Mouse (Mus musculus): ENCODE data around the gene Slc4a4. TPM values are rescaled to one million over a fixed set of nuclear protein-coding genes. Genes with fewer than 3 reads are reported as not detected.

Gene Slc4a4
- polyA plus RNA-seq, 1 experiment = 53.7 TPM

DNA sequence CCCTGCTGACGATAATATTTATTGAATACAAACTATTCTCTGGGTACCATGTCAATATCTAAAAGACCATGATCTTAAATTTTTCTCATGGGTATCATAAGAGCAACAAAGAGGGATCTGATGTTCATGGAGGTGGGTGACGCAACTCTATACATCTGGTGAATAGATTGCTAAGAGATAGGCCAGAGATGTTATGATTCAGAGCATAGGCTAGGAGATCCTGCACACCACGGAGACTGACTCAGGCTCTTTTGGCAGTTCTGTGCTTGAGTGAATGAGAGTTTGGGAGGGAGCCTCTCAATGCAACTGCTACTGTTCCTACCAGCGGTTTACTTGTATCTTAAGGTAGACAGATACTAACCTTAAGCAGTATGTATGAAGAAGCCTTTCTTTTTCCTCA lies 79.9 kb downstream of the Slc4a4 start:
- Histone ChIP-seq H3K27ac (ENCODE audit: insufficient read depth, low read length) (no peak overlapping the region), H3K4me3 (ENCODE audit: insufficient read depth, low read length) (no peak overlapping the region)
- TF ChIP-seq CTCF (IDR thresholded peaks at IDR 0.05; ENCODE audit: extremely low read depth, insufficient read depth, low read length) (no peak), POLR2A (IDR thresholded peaks at IDR 0.05; ENCODE audit: extremely low read depth, insufficient read depth, low read length) (no peak)

DNA sequence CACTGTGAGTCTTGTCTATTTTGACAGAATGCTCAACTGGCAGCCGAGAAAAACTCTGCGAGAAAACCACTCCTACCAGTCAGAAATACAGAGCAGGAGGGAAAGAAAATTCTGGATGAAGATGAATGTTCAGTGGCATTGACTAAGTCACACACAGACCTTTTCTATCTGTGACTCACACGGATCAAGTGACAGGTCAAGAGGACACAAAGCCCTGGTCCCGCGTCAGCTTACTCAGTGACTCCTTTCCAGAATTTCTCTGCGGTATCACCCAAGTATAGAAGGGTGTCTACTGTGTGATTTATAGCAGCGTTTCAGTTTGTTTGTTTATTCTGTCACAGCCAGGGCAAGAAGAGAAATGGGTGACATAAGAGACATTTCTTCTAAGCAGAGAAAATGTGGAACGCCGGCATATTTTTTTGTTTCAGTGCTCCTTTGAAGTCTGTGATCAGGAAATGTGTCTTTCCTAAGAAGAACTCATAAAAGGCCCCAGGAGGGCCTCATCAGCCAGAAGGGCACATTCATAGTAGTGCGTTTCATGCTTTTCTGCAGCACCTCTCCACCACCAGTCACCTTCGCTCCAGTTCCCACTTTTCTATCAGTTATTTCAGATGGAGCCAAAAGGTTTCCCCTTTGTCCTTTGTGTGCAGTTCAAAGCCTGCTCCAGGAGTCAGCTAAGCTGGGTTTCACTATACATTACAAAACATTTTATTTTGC lies 82.5 kb downstream of the Slc4a4 start:
- TF ChIP-seq POLR2A (IDR thresholded peaks at IDR 0.05; ENCODE audit: extremely low read depth, insufficient read depth, low read length) (no peak), CTCF (IDR thresholded peaks at IDR 0.05; ENCODE audit: extremely low read depth, insufficient read depth, low read length) (no peak)

More for the DNA sequence above, 79.9 kb downstream of the Slc4a4 start:
- H3K4me1 ChIP-seq (ENCODE audit: control insufficient read depth, insufficient read depth, low read length) = peaks cover 5% of the 10 kb centered on the region; the same call in 1 of the 2 replicates

DNA sequence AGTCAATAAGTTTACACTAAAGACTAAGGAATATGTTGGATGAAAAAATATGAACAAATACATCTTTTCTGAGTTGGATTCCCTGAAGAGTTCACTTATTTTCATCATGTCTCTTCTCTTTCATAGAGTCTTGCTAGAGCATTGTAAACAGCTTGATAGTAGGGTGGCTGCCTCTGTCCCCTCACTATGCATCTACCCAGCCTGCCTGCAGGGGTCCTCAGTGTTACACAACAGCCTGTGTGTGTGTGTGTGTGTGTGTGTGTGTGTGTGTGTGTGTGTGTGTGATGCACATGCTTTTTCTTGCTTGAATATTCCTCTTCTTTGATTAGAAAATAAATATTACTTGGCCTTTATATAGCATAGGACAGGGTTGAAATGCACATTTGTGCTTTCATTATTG lies 84.9 kb downstream of the Slc4a4 start:
- TF ChIP-seq CTCF (IDR thresholded peaks at IDR 0.05; ENCODE audit: extremely low read depth, insufficient read depth, low read length) = no peak
- TF ChIP-seq POLR2A (IDR thresholded peaks at IDR 0.05; ENCODE audit: extremely low read depth, insufficient read depth, low read length) = no peak
- Histone ChIP-seq H3K27ac (ENCODE audit: insufficient read depth, low read length) (no peak overlapping the region), H3K4me3 (ENCODE audit: insufficient read depth, low read length) (no peak overlapping the region), H3K4me1 (ENCODE audit: control insufficient read depth, insufficient read depth, low read length) (peaks cover 2% of the 10 kb centered on the region)

More for the DNA sequence above, 82.5 kb downstream of the Slc4a4 start:
- no peak overlapping the region for H3K27ac ChIP-seq (ENCODE audit: insufficient read depth, low read length)
- peaks cover 4% of the 10 kb centered on the region for H3K4me1 ChIP-seq (ENCODE audit: control insufficient read depth, insufficient read depth, low read length)
- no peak overlapping the region for H3K4me3 ChIP-seq (ENCODE audit: insufficient read depth, low read length)

DNA sequence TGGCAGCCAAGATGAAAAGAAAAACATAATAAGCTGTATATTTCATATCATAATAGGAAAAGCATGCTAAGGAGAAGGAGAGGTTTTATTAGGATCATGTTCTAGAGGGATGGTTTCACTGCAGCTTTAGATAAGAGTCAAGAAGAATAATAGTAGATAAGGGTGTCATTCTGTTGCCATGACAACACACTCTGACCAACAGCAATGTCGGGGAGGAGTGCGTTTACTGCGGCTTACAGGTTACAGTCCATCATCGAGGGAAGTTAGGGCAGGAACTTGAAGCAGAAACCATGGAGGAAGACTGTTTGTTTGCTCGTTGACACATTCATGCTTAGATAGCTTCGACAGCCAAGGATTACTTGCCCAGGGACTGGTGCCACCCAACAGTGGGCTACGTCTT lies 85.7 kb downstream of the Slc4a4 start:
- H3K4me1 ChIP-seq (ENCODE audit: control insufficient read depth, insufficient read depth, low read length) = peaks cover 2% of the 10 kb centered on the region
- no peak overlapping the region for H3K4me3 ChIP-seq (ENCODE audit: insufficient read depth, low read length)
- no peak overlapping the region for H3K27ac ChIP-seq (ENCODE audit: insufficient read depth, low read length)
- TF ChIP-seq POLR2A (IDR thresholded peaks at IDR 0.05; ENCODE audit: extremely low read depth, insufficient read depth, low read length) (no peak), CTCF (IDR thresholded peaks at IDR 0.05; ENCODE audit: extremely low read depth, insufficient read depth, low read length) (no peak)

DNA sequence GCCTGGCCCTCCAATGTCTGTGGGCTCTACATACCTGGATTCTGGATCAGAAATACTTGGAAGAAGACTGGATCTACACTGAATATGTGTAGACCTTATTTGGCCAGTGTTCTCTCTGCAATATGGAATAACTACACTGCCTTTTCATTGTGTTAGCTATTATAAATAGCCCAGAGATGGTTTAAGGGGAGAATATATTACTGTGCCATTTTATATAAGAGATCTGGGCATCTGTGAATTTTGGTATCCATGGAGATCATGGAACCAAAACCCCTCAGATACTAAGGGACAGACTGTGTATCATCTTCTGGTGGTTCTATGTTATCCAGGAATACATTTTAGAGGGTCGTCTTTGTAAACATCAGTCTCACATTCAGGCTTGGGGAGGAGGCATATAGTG lies 86.5 kb downstream of the Slc4a4 start:
- H3K4me3 ChIP-seq (ENCODE audit: insufficient read depth, low read length) = no peak overlapping the region
- TF ChIP-seq POLR2A (IDR thresholded peaks at IDR 0.05; ENCODE audit: extremely low read depth, insufficient read depth, low read length) (no peak), CTCF (IDR thresholded peaks at IDR 0.05; ENCODE audit: extremely low read depth, insufficient read depth, low read length) (no peak)
- no peak overlapping the region for H3K27ac ChIP-seq (ENCODE audit: insufficient read depth, low read length)

DNA sequence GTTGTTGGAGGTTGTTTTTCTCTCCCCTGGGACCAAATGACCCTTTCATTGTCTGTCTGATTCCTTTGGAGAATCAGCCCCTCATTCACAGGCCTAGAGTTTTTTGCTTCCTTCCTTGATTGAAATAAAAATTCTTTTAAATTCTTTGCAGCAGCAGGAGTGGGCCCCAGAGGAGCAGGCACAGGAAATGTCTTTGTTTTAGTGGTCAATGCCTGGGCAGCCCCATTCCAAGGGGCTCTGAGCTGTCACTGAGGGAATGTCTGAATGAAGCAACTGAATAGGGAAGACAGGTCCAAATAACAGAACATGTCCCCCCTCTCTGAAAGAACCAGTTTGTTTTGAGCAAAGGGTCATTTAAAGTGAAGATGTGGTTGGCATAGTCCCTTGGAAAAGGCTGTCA lies 89.1 kb downstream of the Slc4a4 start:
- H3K27ac ChIP-seq (ENCODE audit: insufficient read depth, low read length) = no peak overlapping the region
- H3K4me3 ChIP-seq (ENCODE audit: insufficient read depth, low read length) = no peak overlapping the region
- H3K4me1 ChIP-seq (ENCODE audit: control insufficient read depth, insufficient read depth, low read length) = no peaks in the 10 kb centered on the region; the same call in none of the 2 replicates
- TF ChIP-seq POLR2A (IDR thresholded peaks at IDR 0.05; ENCODE audit: extremely low read depth, insufficient read depth, low read length) (no peak), CTCF (IDR thresholded peaks at IDR 0.05; ENCODE audit: extremely low read depth, insufficient read depth, low read length) (no peak)

More for the DNA sequence above, 86.5 kb downstream of the Slc4a4 start:
- H3K4me1 ChIP-seq (ENCODE audit: control insufficient read depth, insufficient read depth, low read length) = peaks cover under 1% of the 10 kb centered on the region

DNA sequence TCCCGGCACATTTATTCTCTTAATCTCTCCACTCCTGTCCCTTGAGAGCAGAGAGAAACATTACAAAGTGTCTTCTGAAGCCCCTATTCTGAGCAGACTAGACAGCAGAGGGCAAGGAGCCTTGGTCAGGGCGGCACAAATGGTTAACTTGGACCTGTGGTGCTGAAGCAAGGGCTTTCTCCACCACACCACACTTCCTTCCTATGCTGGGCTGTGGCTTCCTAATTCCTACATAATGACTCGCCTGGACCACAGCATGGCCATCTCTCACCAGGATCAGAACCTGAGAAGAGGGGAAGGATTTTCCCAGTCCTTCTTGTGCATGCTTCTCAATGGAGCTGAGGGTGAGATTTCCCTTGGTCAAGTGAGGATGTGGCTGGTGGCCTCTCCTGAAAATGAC lies 89.8 kb downstream of the Slc4a4 start:
- H3K4me3 ChIP-seq (ENCODE audit: insufficient read depth, low read length) = no peak overlapping the region
- peaks cover 3% of the 10 kb centered on the region for H3K4me1 ChIP-seq (ENCODE audit: control insufficient read depth, insufficient read depth, low read length)
- TF ChIP-seq CTCF (IDR thresholded peaks at IDR 0.05; ENCODE audit: extremely low read depth, insufficient read depth, low read length) = no peak
- TF ChIP-seq POLR2A (IDR thresholded peaks at IDR 0.05; ENCODE audit: extremely low read depth, insufficient read depth, low read length) = no peak
- no peak overlapping the region for H3K27ac ChIP-seq (ENCODE audit: insufficient read depth, low read length)

DNA sequence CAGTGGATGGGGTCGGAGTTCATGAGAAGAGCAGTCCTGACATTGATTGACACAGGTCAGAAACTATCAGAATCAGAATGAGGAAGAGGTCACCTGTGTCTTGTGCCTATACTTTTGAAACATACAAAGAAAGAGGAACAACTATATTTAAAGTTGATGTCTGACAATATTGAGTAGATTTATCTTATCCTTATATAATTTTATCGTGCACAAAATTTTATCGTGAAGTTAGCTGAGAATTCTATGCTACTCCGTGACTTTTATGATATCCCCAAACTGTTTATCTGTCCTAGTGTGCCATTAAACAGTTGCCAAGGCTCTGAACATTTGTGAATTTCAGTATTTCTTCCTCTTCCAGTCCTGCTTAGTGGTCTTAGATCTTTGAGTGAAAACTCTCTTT lies 94.1 kb downstream of the Slc4a4 start:
- Histone ChIP-seq H3K4me1 (ENCODE audit: control insufficient read depth, insufficient read depth, low read length) (peaks cover 3% of the 10 kb centered on the region; the same call in 1 of the 2 replicates), H3K27ac (ENCODE audit: insufficient read depth, low read length) (no peak overlapping the region; the same call in 1 of the 2 replicates), H3K4me3 (ENCODE audit: insufficient read depth, low read length) (no peak overlapping the region)
- TF ChIP-seq POLR2A (IDR thresholded peaks at IDR 0.05; ENCODE audit: extremely low read depth, insufficient read depth, low read length) = no peak
- no peak for TF ChIP-seq CTCF (IDR thresholded peaks at IDR 0.05; ENCODE audit: extremely low read depth, insufficient read depth, low read length)

DNA sequence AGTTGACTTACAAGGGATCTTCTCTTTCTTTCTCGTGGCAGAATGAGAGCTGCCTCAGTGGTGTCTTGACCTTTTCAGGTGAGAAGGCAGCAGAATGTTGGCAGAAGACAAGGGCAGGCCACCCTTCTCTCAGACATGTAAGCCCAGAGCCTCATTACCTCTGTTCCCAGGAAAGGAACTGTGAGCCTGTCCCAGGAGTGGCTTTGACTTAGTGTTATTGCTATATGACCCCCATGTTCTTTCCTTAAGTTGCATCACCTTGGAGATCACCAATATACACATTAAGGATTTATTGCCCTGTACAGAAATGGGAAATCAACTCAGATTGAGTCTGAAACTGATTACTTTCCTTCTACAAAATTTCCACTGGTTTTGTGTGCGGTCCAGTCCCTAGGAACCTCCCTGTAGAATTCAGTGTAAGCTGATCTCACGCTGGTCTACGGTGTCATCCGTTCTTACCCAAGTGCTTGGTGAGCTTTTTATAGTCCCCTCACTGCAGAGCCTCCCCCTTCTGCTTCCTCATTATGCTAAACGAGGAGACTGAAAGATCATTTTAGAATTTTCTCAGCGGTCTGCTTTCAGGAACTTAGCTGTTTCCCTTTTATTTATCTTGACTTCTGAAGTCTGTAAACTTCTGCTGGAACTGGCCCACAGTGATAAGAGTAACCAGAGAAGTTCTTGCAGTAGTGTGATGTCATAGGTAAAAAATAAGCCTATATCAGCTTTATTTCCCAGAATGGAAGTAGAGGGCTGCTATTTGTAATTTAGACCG lies 94.8 kb downstream of the Slc4a4 start:
- TF ChIP-seq POLR2A (IDR thresholded peaks at IDR 0.05; ENCODE audit: extremely low read depth, insufficient read depth, low read length) = no peak
- no peak for TF ChIP-seq CTCF (IDR thresholded peaks at IDR 0.05; ENCODE audit: extremely low read depth, insufficient read depth, low read length)
- no peak overlapping the region for H3K4me3 ChIP-seq (ENCODE audit: insufficient read depth, low read length)
- peaks cover 3% of the 10 kb centered on the region; the same call in 1 of the 2 replicates for H3K4me1 ChIP-seq (ENCODE audit: control insufficient read depth, insufficient read depth, low read length)
- H3K27ac ChIP-seq (ENCODE audit: insufficient read depth, low read length) = no peak overlapping the region; the same call in 1 of the 2 replicates
